Mouse (Mus musculus): ENCODE results near the gene Wwp2. TPM values are rescaled to one million over a fixed set of nuclear protein-coding genes. Genes with fewer than 3 reads are reported as not detected.

The Wwp2 gene
- 34.2 and 34.6 TPM in 2 replicates for polyA plus RNA-seq (2012; rRNA removed; ENCODE audit: low replicate concordance)

GRCm38 (mm10) chr8:107435962-107436831, at the start of gene Wwp2:
Wwp2 (plus strand) TSS chr8:107436365.

GRCm38 (mm10) chr8:107403038-107403781, 33.0 kb upstream of the Wwp2 start, which contains the start of gene Nqo1:
Nqo1 (minus strand) TSS chr8:107403206.

GRCm38 (mm10) chr8:107424597-107425229, 11.5 kb upstream of the Wwp2 start, which contains the start of gene Nob1:
Nob1 (minus strand) TSS chr8:107425051.

GRCm38 (mm10) chr8:107587995-107588780, 152.0 kb downstream of the Wwp2 start, which contains the start of gene Psmd7:
Psmd7 (minus strand) TSS chr8:107588464.

Other genes with a start within 250 kb of the Wwp2 start
- gene Nfat5, start 142.9 kb upstream of the Wwp2 start, polyA plus RNA-seq (2012; rRNA removed; ENCODE audit: low replicate concordance), result 16.6 and 28.8 TPM in 2 replicates
- 3.2 and 7.9 TPM in 2 replicates for gene Nqo1, start 33.2 kb upstream of the Wwp2 start, polyA plus RNA-seq (2012; rRNA removed; ENCODE audit: low replicate concordance)
- 20.6 and 22.1 TPM in 2 replicates for gene Nob1, start 11.3 kb upstream of the Wwp2 start, polyA plus RNA-seq (2012; rRNA removed; ENCODE audit: low replicate concordance)
- gene Psmd7, start 152.1 kb downstream of the Wwp2 start, polyA plus RNA-seq (2012; rRNA removed; ENCODE audit: low replicate concordance), result 38.7 and 60.4 TPM in 2 replicates

Data from mammary gland, adult 2 months (tissue).